Mouse (Mus musculus) testis, adult 2 months (tissue): Measurements from ENCODE around the gene Mpv17l2.

Source experiments
- CTCF ChIP-seq: fragments of 200-500 bp; IDR thresholded peaks from 2 replicates; pipeline ENCODE4 v1.5.1; 2012; ENCODE audit warnings: low read depth, mild to moderate bottlenecking, inconsistent platforms, low read length, moderate library complexity; ENCODE audit not compliant: control insufficient read depth, insufficient read depth, insufficient replicate concordance
- POLR2A ChIP-seq: fragments of 200-500 bp; IDR thresholded peaks from 2 replicates; pipeline ENCODE4 v1.6.1; 2012; ENCODE audit warnings: low read depth, mild to moderate bottlenecking, inconsistent platforms, low read length, moderate library complexity; ENCODE audit not compliant: control insufficient read depth

DNA sequence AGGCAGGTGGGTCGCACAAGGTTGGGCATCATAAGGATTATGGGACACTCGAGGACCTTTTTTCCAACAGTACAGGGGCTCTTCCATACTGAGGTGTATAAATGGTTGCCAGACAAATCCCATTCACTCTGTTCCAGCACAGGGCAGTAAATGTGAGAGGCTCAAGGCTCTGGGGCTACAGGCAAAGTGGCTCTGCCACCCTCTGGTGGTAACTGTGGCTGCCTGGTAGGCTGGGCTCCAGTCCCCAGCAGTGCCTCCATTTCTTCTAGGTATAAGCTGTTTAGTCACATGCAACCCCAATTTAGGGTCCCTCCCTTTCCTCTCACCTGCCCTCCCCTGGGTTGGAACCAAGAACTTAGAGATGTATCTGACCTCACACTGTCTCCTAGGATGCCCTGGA is 34.6 kb upstream of the Mpv17l2 start:
- TF ChIP-seq CTCF (no peak), POLR2A (no peak)
